Comparison of ENCODE assay signal across 9 mouse cellular contexts in genomic region chr4:46404042-46404795, GRCm38 (mm10). TPM values are rescaled to one million over a fixed set of nuclear protein-coding genes. Genes with fewer than 3 reads are reported as not detected.
DNase-seq lines count a peak whose midpoint lies in the region.
"Had no signal": no experiment of that assay in that cellular context is flagged by ENCODE, and none has a peak within 500 bp of the region (broad histone marks: within the 10 kb centered on the region; RNA-seq: fewer than 3 reads in every experiment).

No protein-coding gene starts in this region.

- peak; percentile 81 for DNase-seq in CD4-positive helper T cell, adult 2 months (ENCODE audit: low read depth, low spot score)
- peak; percentile 94 for DNase-seq in MEL-GATA-1-ER (ENCODE audit: extremely low read depth, low read depth)
- peak; percentile 89 for DNase-seq in liver
- peak; percentile 65 to 76 for DNase-seq in spleen, postnatal 36 days (ENCODE audit: low spot score in 2 of 2)
- no peak for DNase-seq in cerebellum, postnatal 10 days
- DNase-seq in adrenal gland, postnatal 14 days: no peak
- DNase-seq in kidney, adult 8-10 months: no peak
- DNase-seq: heart, adult 2 months had no signal

RNA-seq across cellular contexts. Expression of gene Hemgn, which starts 9.1 kb away (rescaled TPM):
- total RNA-seq in adrenal gland, postnatal 14 days (2021): 1.2 and 9.0 TPM in 2 replicates
- total RNA-seq: layer of hippocampus, adult 2 months had no signal

RNA-seq across cellular contexts. Expression of gene Trmo, which starts 15.0 kb away (rescaled TPM):
- total RNA-seq in adrenal gland, postnatal 14 days (2021): 6.5 and 6.6 TPM in 2 replicates

RNA-seq across cellular contexts. Expression of gene Anp32b, which starts 46.5 kb away (rescaled TPM):
- total RNA-seq in adrenal gland, postnatal 14 days (2021): 156 and 162 TPM in 2 replicates

Comparison
In these comparisons a context has a peak if more than half of its experiments do, and no peak if none do; other contexts are left out.
1. DNase-seq: peak in CD4-positive helper T cell, adult 2 months (single experiment), MEL-GATA-1-ER (single experiment), liver (single experiment) and spleen, postnatal 36 days (2 of 2); none in cerebellum, postnatal 10 days (0 of 2), adrenal gland, postnatal 14 days (single experiment) and kidney, adult 8-10 months (0 of 2).